Mouse (Mus musculus): ENCODE measurements around the gene Focad. TPM values are rescaled to one million over a fixed set of nuclear protein-coding genes. Genes with fewer than 3 reads are reported as not detected.

Gene Focad
- polyA plus RNA-seq, 1 experiment from 2014 or later, result 9.9 TPM

GRCm38 (mm10) chr4:88336753-88337152 lies 242.3 kb downstream of the Focad start:
- Histone ChIP-seq H3K27ac (no peak overlapping the region), H3K36me3 (ENCODE audit: insufficient read depth, low read length) (no peaks in the 10 kb centered on the region), H3K27me3 (ENCODE audit: insufficient read depth, low read length) (no peaks in the 10 kb centered on the region), H3K9me3 (replicated peaks; ENCODE audit: low read length) (no peaks in the 10 kb centered on the region), H3K4me2 (ENCODE audit: low read length) (no peak overlapping the region), H3K4me3 (replicated peaks; ENCODE audit: low read depth, low read length) (no peak overlapping the region), H3K4me1 (replicated peaks; ENCODE audit: insufficient read depth, low read length) (0 out of 2 replicates have a peak, but pooled peaks cover 3% of the 10 kb centered on the region), H3K9ac (ENCODE audit: low read depth, low read length) (no peak overlapping the region)
- TF ChIP-seq CTCF (IDR thresholded peaks at IDR 0.05; ENCODE audit: low read depth), result no peak
- no peak for DNase-seq (ENCODE audit: low spot score)
- 71% methylated on average over 2 of the region's 2 CpGs for WGBS
- no peak for ATAC-seq (replicated peaks; ENCODE audit: low FRiP score, low read depth)

- DNase-seq (ENCODE audit: low spot score), result no peak
- WGBS, result 46% methylated on average over 2 of the region's 2 CpGs
- no peak overlapping the region for H3K27ac ChIP-seq
- 0 out of 2 replicates have a peak, but pooled peaks cover 3% of the 10 kb centered on the region for H3K4me1 ChIP-seq (replicated peaks; ENCODE audit: insufficient read depth, low read length)
- H3K9me3 ChIP-seq (replicated peaks; ENCODE audit: low read length), result no peaks in the 10 kb centered on the region
- no peak for ATAC-seq (replicated peaks; ENCODE audit: low FRiP score, low read depth)
- no peak overlapping the region for H3K9ac ChIP-seq (ENCODE audit: low read depth, low read length)
- no peak overlapping the region for H3K4me2 ChIP-seq (ENCODE audit: low read length)
- H3K36me3 ChIP-seq (ENCODE audit: insufficient read depth, low read length), result no peaks in the 10 kb centered on the region
- no peak overlapping the region for H3K4me3 ChIP-seq (replicated peaks; ENCODE audit: low read depth, low read length)
- no peaks in the 10 kb centered on the region for H3K27me3 ChIP-seq (ENCODE audit: insufficient read depth, low read length)
- TF ChIP-seq CTCF (IDR thresholded peaks at IDR 0.05; ENCODE audit: low read depth), result no peak
Measured at GRCm38 (mm10) chr4:88337365-88337764, 242.9 kb downstream of the Focad start.

- H3K4me3 ChIP-seq (replicated peaks; ENCODE audit: low read depth, low read length), result no peak overlapping the region
- DNase-seq (ENCODE audit: low spot score), result no peak
- H3K27me3 ChIP-seq (ENCODE audit: insufficient read depth, low read length), result no peaks in the 10 kb centered on the region
- 0 out of 2 replicates have a peak, but pooled peaks cover 3% of the 10 kb centered on the region for H3K4me1 ChIP-seq (replicated peaks; ENCODE audit: insufficient read depth, low read length)
- no peak for ATAC-seq (replicated peaks; ENCODE audit: low FRiP score, low read depth)
- WGBS, result 45% methylated on average over 5 of the region's 5 CpGs
- H3K27ac ChIP-seq, result no peak overlapping the region
- H3K4me2 ChIP-seq (ENCODE audit: low read length), result no peak overlapping the region
- H3K9me3 ChIP-seq (replicated peaks; ENCODE audit: low read length), result no peaks in the 10 kb centered on the region
- H3K9ac ChIP-seq (ENCODE audit: low read depth, low read length), result no peak overlapping the region
- H3K36me3 ChIP-seq (ENCODE audit: insufficient read depth, low read length), result no peaks in the 10 kb centered on the region
- TF ChIP-seq CTCF (IDR thresholded peaks at IDR 0.05; ENCODE audit: low read depth), result no peak
Measured at GRCm38 (mm10) chr4:88338130-88338529, 243.7 kb downstream of the Focad start.

GRCm38 (mm10) chr4:88344468-88344867 lies 250.0 kb downstream of the Focad start:
- no peak overlapping the region for H3K27ac ChIP-seq
- no peaks in the 10 kb centered on the region for H3K27me3 ChIP-seq (ENCODE audit: insufficient read depth, low read length)
- DNase-seq (ENCODE audit: low spot score) (no peak), ATAC-seq (replicated peaks; ENCODE audit: low FRiP score, low read depth) (no peak)
- TF ChIP-seq CTCF (IDR thresholded peaks at IDR 0.05; ENCODE audit: low read depth), result no peak
- H3K4me2 ChIP-seq (ENCODE audit: low read length), result no peak overlapping the region
- H3K4me1 ChIP-seq (replicated peaks; ENCODE audit: insufficient read depth, low read length), result no peaks in the 10 kb centered on the region
- no peak overlapping the region for H3K4me3 ChIP-seq (replicated peaks; ENCODE audit: low read depth, low read length)
- no peak overlapping the region for H3K9ac ChIP-seq (ENCODE audit: low read depth, low read length)
- H3K9me3 ChIP-seq (replicated peaks; ENCODE audit: low read length), result no peaks in the 10 kb centered on the region
- WGBS, result 95% methylated on average over 11 of the region's 11 CpGs
- H3K36me3 ChIP-seq (ENCODE audit: insufficient read depth, low read length), result no peaks in the 10 kb centered on the region

GRCm38 (mm10) chr4:88345065-88345464 lies 250.6 kb downstream of the Focad start:
- no peak overlapping the region for H3K9ac ChIP-seq (ENCODE audit: low read depth, low read length)
- H3K4me2 ChIP-seq (ENCODE audit: low read length), result no peak overlapping the region
- no peaks in the 10 kb centered on the region for H3K9me3 ChIP-seq (replicated peaks; ENCODE audit: low read length)
- WGBS, result 78% methylated on average over 4 of the region's 4 CpGs
- H3K4me1 ChIP-seq (replicated peaks; ENCODE audit: insufficient read depth, low read length), result no peaks in the 10 kb centered on the region
- no peaks in the 10 kb centered on the region for H3K27me3 ChIP-seq (ENCODE audit: insufficient read depth, low read length)
- DNase-seq (ENCODE audit: low spot score) (no peak), ATAC-seq (replicated peaks; ENCODE audit: low FRiP score, low read depth) (no peak)
- no peak overlapping the region for H3K27ac ChIP-seq
- TF ChIP-seq CTCF (IDR thresholded peaks at IDR 0.05; ENCODE audit: low read depth), result no peak
- H3K4me3 ChIP-seq (replicated peaks; ENCODE audit: low read depth, low read length), result no peak overlapping the region
- H3K36me3 ChIP-seq (ENCODE audit: insufficient read depth, low read length), result no peaks in the 10 kb centered on the region

- H3K27me3 ChIP-seq (ENCODE audit: insufficient read depth, low read length), result no peaks in the 10 kb centered on the region
- ATAC-seq (replicated peaks; ENCODE audit: low FRiP score, low read depth) (no peak), DNase-seq (ENCODE audit: low spot score) (no peak)
- H3K4me3 ChIP-seq (replicated peaks; ENCODE audit: low read depth, low read length), result no peak overlapping the region
- H3K27ac ChIP-seq, result no peak overlapping the region
- no peak overlapping the region for H3K9ac ChIP-seq (ENCODE audit: low read depth, low read length)
- no peaks in the 10 kb centered on the region for H3K36me3 ChIP-seq (ENCODE audit: insufficient read depth, low read length)
- TF ChIP-seq CTCF (IDR thresholded peaks at IDR 0.05; ENCODE audit: low read depth), result no peak
- H3K4me2 ChIP-seq (ENCODE audit: low read length), result no peak overlapping the region
- WGBS, result 58% methylated on average over 8 of the region's 8 CpGs
- no peaks in the 10 kb centered on the region for H3K4me1 ChIP-seq (replicated peaks; ENCODE audit: insufficient read depth, low read length)
- H3K9me3 ChIP-seq (replicated peaks; ENCODE audit: low read length), result no peaks in the 10 kb centered on the region
Measured at GRCm38 (mm10) chr4:88345938-88346337, 251.5 kb downstream of the Focad start.

GRCm38 (mm10) chr4:88350910-88351309 lies 256.5 kb downstream of the Focad start:
- peak; percentile 66 for ATAC-seq (replicated peaks; ENCODE audit: low FRiP score, low read depth)
- no peaks in the 10 kb centered on the region for H3K36me3 ChIP-seq (ENCODE audit: insufficient read depth, low read length)
- TF ChIP-seq CTCF (IDR thresholded peaks at IDR 0.05; ENCODE audit: low read depth), result peak; percentile 97
- H3K4me2 ChIP-seq (ENCODE audit: low read length), result no peak overlapping the region
- no peaks in the 10 kb centered on the region for H3K9me3 ChIP-seq (replicated peaks; ENCODE audit: low read length)
- WGBS, result 2% methylated on average over 4 of the region's 4 CpGs
- H3K27ac ChIP-seq, result no peak overlapping the region
- no peak overlapping the region for H3K9ac ChIP-seq (ENCODE audit: low read depth, low read length)
- DNase-seq (ENCODE audit: low spot score), result peak; percentile 94
- no peaks in the 10 kb centered on the region for H3K4me1 ChIP-seq (replicated peaks; ENCODE audit: insufficient read depth, low read length)
- H3K27me3 ChIP-seq (ENCODE audit: insufficient read depth, low read length), result no peaks in the 10 kb centered on the region
- H3K4me3 ChIP-seq (replicated peaks; ENCODE audit: low read depth, low read length), result no peak overlapping the region

Data from kidney, postnatal 0 days (tissue).